ENCODE assay signal across 8 mouse cellular contexts in the genomic region with DNA sequence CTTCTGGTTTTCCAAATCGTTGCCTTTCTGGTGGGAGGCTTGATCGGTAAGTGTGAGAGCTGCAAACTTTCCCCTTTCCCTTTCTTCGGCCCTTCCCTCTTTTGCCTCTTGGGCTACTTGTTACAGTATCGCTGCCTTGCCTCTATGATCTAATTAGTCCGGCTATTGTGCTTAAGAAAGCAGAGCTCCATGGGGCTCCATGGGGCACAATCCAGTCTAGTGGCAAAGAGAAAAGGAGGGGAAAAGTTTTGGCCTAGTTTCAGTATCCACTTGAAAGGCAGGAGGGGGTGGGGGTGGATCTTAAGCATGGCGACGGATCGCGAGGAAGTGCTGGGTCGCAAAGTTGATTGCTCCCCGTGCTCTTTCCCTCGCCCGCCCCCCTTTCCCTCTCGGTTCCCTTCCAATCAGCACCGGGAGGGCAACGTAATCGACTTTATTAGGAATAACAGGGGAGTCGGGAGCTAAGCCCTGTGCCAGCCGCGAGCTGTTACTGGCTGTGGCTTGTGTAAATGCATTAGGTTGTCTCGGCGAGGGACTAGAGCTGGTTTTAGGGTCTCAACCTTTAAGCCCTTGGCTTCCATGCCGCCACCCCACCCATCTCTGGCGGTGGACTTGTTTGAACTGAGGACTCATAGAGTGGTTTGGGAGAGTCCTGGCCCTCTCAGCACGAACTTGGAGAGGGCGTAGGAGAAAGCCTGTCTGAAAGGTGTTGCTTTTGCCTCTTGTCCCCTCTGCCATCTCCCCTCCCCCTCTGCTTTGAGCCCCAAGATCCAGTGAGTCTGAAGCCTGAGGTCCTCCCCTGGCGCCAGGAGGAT. TPM values are rescaled to one million over a fixed set of nuclear protein-coding genes. Genes with fewer than 3 reads are reported as not detected.
DNase-seq lines count a peak whose midpoint lies in the region; ATAC-seq and TF ChIP-seq lines count a peak whose summit lies in the region.

No protein-coding gene starts in this region.

- WGBS in hindbrain, embryonic 10.5 days = under 1% methylated on average over 27 of the region's 27 CpGs
- WGBS in lung, embryonic 14.5 days = under 1% methylated on average over 27 of the region's 27 CpGs
- under 1% methylated on average over 27 of the region's 27 CpGs for WGBS in neural tube, embryonic 15.5 days

- no peaks in the 10 kb centered on the region for H3K36me3 ChIP-seq in ES-Bruce4 (ENCODE audit: control insufficient read depth, insufficient read depth, low read length, poor library complexity, severe bottlenecking)
- no peaks in the 10 kb centered on the region for H3K36me3 ChIP-seq in hindbrain, embryonic 10.5 days
- no peaks in the 10 kb centered on the region for H3K36me3 ChIP-seq in lung, embryonic 14.5 days (ENCODE audit: insufficient read depth)
- H3K36me3 ChIP-seq in neural tube, embryonic 15.5 days = no peaks in the 10 kb centered on the region

- no peak for TF ChIP-seq POLR2A in ES-Bruce4 (IDR thresholded peaks at IDR 0.05; ENCODE audit: insufficient read depth, low read length)

- peak overlapping the region; percentile 31 for H3K9ac ChIP-seq in ES-Bruce4 (ENCODE audit: low read depth, poor library complexity, severe bottlenecking)
- H3K9ac ChIP-seq in lung, embryonic 14.5 days = peak overlapping the region; percentile 78
- H3K9ac ChIP-seq in neural tube, embryonic 15.5 days (replicated peaks) = peak overlapping the region; percentile 57

- no peaks in the 10 kb centered on the region for H3K9me3 ChIP-seq in ES-Bruce4 (replicated peaks; ENCODE audit: control insufficient read depth, insufficient read depth, low read length, poor library complexity, severe bottlenecking)
- H3K9me3 ChIP-seq in hindbrain, embryonic 10.5 days = no peaks in the 10 kb centered on the region
- no peaks in the 10 kb centered on the region for H3K9me3 ChIP-seq in lung, embryonic 14.5 days (ENCODE audit: low read depth, low read length)
- no peaks in the 10 kb centered on the region for H3K9me3 ChIP-seq in neural tube, embryonic 15.5 days (replicated peaks)

- ATAC-seq in lung, embryonic 14.5 days (ENCODE audit: insufficient read depth) = peak; percentile 81
- ATAC-seq in neural tube, embryonic 15.5 days (ENCODE audit: low FRiP score) = peak; percentile 80

- DNase-seq in forelimb bud, embryonic 11.5 days (ENCODE audit: low read depth, low spot score) = peak; percentile 75
- DNase-seq in hindbrain, embryonic 10.5 days (ENCODE audit: low spot score) = peak; percentile 71
- peak; percentile 19 to 42 for DNase-seq in layer of hippocampus, adult 8-10 months (ENCODE audit: low spot score in 2 of 2)
- peak; percentile 79 for DNase-seq in lung, embryonic 14.5 days
- peak; percentile 40 for DNase-seq in thymus, postnatal 25 days

- no peak for TF ChIP-seq EP300 in ES-Bruce4 (IDR thresholded peaks at IDR 0.05; ENCODE audit: insufficient read depth, low read depth, low read length)

- H3K4me1 ChIP-seq in ES-Bruce4 (ENCODE audit: control insufficient read depth, insufficient read depth, low read length) = no peaks in the 10 kb centered on the region
- peaks cover 2% of the 10 kb centered on the region; the same call in 1 of the 2 replicates for H3K4me1 ChIP-seq in brown adipose tissue, adult 24 weeks (ENCODE audit: control insufficient read depth, insufficient read depth, insufficient read length, low read length)
- peaks cover 18% of the 10 kb centered on the region for H3K4me1 ChIP-seq in hindbrain, embryonic 10.5 days (replicated peaks)
- 0 out of 2 replicates have a peak, but pooled peaks cover 3% of the 10 kb centered on the region for H3K4me1 ChIP-seq in lung, embryonic 14.5 days (ENCODE audit: insufficient read depth)
- H3K4me1 ChIP-seq in neural tube, embryonic 15.5 days = peaks cover 7% of the 10 kb centered on the region; the same call in 1 of the 2 replicates

- H3K4me2 ChIP-seq in lung, embryonic 14.5 days = peak overlapping the region; percentile 81
- H3K4me2 ChIP-seq in neural tube, embryonic 15.5 days = peak overlapping the region; percentile 97

- peak overlapping the region; percentile 80 for H3K4me3 ChIP-seq in ES-Bruce4 (ENCODE audit: low read depth, low read length)
- peak overlapping the region; percentile 61 for H3K4me3 ChIP-seq in brown adipose tissue, adult 24 weeks (ENCODE audit: insufficient read depth, low read depth, low read length)
- H3K4me3 ChIP-seq in hindbrain, embryonic 10.5 days = peak overlapping the region; percentile 74
- peak overlapping the region; percentile 58 for H3K4me3 ChIP-seq in lung, embryonic 14.5 days (ENCODE audit: low read depth, low read length)
- H3K4me3 ChIP-seq in neural tube, embryonic 15.5 days (replicated peaks) = peak overlapping the region; percentile 58

- H3K27me3 ChIP-seq in ES-Bruce4 (ENCODE audit: control insufficient read depth, insufficient read depth, low read length, poor library complexity, severe bottlenecking) = peaks cover 1% of the 10 kb centered on the region; the same call in 1 of the 2 replicates
- peaks cover 10% of the 10 kb centered on the region for H3K27me3 ChIP-seq in hindbrain, embryonic 10.5 days (ENCODE audit: insufficient read depth, poor library complexity, severe bottlenecking)
- H3K27me3 ChIP-seq in lung, embryonic 14.5 days (ENCODE audit: insufficient read depth, low read length) = no peaks in the 10 kb centered on the region
- H3K27me3 ChIP-seq in neural tube, embryonic 15.5 days (replicated peaks) = no peaks in the 10 kb centered on the region

- no peak for TF ChIP-seq CTCF in ES-Bruce4 (IDR thresholded peaks at IDR 0.05; ENCODE audit: low read depth, low read length)
- TF ChIP-seq CTCF in lung, embryonic 14.5 days (IDR thresholded peaks at IDR 0.05; ENCODE audit: low read depth) = no peak

- H3K27ac ChIP-seq in ES-Bruce4 (ENCODE audit: insufficient read depth, low read length) = no peak overlapping the region
- H3K27ac ChIP-seq in brown adipose tissue, adult 24 weeks (replicated peaks; ENCODE audit: low read depth, low read length) = peak overlapping the region; percentile 18
- peak overlapping the region; percentile 91 for H3K27ac ChIP-seq in hindbrain, embryonic 10.5 days
- H3K27ac ChIP-seq in lung, embryonic 14.5 days (ENCODE audit: low read depth) = peak overlapping the region; percentile 94
- H3K27ac ChIP-seq in neural tube, embryonic 15.5 days (replicated peaks) = peak overlapping the region; percentile 72

RNA-seq across cellular contexts. Expression of gene Wls, which starts 0.7 kb away (rescaled TPM):
- polyA plus RNA-seq in ES-Bruce4 (2011; ENCODE audit: insufficient read depth, insufficient read length, low read depth, missing spikeins) = 49.1 and 52.4 TPM in 2 replicates
- 22.7 and 27.6 TPM in 2 replicates for polyA plus RNA-seq in brown adipose tissue, adult 24 weeks (2012; ENCODE audit: insufficient read depth, insufficient read length, missing spikeins)
- polyA plus RNA-seq in hindbrain, embryonic 10.5 days (2016; fragmentation: Nextera tagmentation; extraction: Ambion mirVana) = 134 and 137 TPM in 2 replicates
- total RNA-seq in layer of hippocampus, adult 8-10 months (2022) = 10 to 100 TPM; 26.4 to 33.9 (median 28.4) TPM
- polyA plus RNA-seq in lung, embryonic 14.5 days (2014; fragmentation: Nextera tagmentation; extraction: Ambion mirVana) = 153 and 167 TPM in 2 replicates
- polyA plus RNA-seq in neural tube, embryonic 15.5 days (2015; fragmentation: Nextera tagmentation; extraction: Ambion mirVana) = 62.8 and 79.7 TPM in 2 replicates
